Mouse (Mus musculus) WW6 (cell line): ENCODE measurements around the gene Pecam1.
A peak's percentile ranks its signal among the peaks of the same experiment; 100 is the strongest.
"Not testable (repeated sequence)": the region's sequence is repeated elsewhere in the genome, so short reads cannot be mapped to it uniquely, and the experiment has no call there.

Source experiments
- DNase-seq: peaks from one replicate; pipeline ENCODE4 v3.0.0-alpha.2; 2013; ENCODE audit warnings: low read depth, low spot score

Gene Pecam1

DNA sequence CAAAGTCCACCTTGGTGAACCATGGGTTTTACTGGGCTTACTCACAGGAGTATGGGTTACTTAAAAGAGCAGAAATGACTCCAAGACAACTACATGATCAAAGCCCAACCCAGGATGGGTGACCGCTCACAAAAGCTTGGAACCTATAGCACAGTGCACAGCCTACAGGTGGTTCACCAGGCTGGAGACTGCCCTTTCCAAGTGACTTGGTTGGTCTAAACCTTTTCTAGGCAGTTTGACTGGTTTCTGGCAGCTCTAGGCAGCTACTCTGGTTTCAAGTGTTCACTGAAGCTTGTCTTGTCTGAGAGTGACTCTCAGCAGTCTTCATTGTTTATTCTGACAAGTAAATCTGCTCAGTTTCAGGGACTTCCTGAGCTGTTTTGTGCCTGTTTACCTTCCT lies 20.8 kb downstream of the Pecam1 start:
- no peak for DNase-seq

GRCm38 (mm10) chr11:106728402-106729366 lies 21.7 kb downstream of the Pecam1 start:
- DNase-seq: no peak

DNA sequence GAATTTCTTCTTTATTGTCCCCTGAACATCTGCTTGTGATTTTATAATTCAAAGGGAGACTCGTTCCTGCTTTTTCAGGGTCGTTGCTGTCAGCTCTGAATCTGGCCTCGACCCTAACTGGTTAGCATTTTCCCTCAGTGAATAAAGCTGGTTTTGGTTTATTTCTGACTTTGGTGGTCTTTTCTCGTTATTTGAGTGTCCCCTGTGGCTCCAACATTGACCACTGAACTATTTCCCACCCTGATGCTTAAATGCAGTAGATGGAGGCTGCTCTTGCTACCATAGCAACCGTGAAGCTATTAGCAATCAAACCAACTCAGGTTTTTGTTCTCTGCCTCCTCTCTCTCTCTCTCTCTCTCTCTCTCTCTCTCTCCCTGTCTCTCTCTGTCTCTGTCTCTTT lies 22.5 kb downstream of the Pecam1 start:
- no peak for DNase-seq

DNA sequence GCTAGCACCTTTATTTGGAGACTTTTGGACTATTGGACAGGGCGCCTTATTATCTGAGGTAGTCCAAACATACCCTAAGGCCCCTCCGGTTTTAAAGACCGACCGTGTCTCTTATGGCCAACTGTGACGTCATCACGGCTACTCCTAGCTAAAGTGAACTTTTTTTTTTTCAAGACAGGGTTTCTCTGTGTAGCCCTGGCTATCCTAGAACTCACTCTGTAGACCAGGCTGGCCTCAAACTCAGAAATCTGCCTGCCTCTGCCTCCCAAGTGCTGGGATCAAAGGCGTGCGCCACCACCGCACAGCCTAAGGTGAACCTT lies 25.6 kb downstream of the Pecam1 start:
- DNase-seq: not testable (repeated sequence)

DNA sequence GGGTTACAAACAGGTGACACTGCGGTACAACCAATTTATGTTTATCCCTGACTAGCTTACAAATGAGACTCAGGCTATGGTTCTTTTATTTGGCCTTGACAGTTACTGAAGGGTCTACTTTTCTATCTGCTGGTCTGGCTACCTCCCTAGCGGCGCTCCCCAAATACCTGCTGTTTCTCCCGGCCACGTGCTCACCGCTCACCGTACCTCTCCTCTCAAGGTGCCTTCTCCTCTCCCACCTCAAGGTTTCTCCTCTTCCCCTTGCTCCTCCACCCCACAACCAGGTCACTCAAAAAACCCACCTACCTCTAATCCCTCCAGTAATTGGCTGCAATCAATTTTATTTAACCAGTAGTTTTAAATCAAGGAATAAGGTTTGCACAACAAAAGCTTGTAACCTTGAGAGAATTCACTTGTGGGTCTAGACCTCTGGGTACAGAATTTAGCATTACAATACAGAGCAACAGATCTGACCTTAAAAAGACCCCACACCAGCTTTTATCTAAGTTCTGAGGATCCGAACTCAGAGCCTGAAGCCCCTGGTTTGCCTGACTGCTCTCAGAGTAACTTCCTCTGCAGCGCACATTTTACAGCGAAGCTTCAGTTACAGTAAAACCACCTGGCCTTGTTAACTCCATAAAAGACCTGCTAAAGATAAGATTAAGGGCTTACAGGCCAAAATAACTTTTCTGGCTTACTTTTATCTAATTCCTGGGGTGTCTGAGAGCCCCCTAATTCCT lies 26.1 kb downstream of the Pecam1 start:
- peak; percentile 70 for DNase-seq

GRCm38 (mm10) chr11:106723611-106724125 lies 26.8 kb downstream of the Pecam1 start:
- no peak for DNase-seq

GRCm38 (mm10) chr11:106722831-106723361 lies 27.5 kb downstream of the Pecam1 start:
- no peak for DNase-seq

DNA sequence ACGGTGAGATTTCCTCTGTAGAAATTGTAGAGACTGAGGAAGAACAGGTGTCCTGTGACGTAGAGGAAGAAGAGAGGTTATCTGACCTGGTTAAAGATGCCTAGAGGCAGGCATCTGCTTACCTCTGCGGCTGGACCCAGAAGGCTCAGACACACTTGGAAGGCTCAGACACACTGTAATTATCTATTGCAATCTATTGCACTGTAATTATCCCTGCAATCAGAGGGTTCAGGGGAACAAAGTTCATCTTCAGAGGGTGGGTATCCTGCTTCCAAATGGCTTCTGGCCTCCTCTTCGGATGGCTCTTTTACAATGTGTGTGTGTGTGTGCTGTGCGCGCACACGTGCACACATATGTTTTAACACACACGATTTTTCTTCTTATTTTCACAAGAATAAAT lies 30.0 kb downstream of the Pecam1 start:
- no peak for DNase-seq

DNA sequence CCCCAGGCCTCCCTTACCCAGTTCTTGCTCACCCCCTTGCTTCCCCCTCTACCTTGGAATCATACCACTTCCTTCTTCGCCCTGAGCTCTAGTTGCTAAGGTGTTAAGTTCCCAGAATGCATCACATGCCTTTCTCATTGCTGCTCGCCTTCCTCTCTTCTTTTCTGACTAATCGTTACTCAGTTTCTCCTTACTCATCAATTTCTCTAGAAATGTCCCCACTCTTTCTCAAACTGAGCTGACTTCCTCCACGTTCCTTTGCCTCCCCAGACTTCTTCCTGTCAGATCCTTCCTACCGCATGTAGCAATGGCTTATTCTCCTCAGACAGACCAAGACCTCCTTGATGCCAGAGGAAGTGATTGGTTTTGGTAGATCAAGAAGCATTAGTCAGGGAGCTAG lies 33.9 kb downstream of the Pecam1 start:
- no peak for DNase-seq

GRCm38 (mm10) chr11:106715066-106715465 lies 35.4 kb downstream of the Pecam1 start:
- no peak for DNase-seq

DNA sequence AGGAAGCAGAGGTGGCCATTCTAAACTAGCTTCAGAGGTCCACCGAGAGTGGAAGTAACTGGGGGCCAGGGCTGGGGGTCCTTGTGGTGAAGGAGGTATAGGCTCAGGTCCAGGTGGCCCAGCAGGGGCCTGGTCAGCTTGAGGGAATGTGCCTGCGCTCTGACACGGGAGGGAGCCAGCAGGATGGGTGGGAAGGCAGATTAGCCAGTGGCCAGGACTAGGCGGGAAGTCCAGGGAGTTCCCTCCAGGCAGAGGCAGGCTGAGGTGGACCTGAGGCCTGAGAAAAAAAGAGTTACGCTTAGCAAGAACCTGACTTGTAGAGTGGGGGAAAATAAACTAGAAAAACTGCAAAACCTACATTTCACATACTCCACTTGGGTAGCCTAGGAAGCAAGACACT lies 39.6 kb downstream of the Pecam1 start:
- no peak for DNase-seq

DNA sequence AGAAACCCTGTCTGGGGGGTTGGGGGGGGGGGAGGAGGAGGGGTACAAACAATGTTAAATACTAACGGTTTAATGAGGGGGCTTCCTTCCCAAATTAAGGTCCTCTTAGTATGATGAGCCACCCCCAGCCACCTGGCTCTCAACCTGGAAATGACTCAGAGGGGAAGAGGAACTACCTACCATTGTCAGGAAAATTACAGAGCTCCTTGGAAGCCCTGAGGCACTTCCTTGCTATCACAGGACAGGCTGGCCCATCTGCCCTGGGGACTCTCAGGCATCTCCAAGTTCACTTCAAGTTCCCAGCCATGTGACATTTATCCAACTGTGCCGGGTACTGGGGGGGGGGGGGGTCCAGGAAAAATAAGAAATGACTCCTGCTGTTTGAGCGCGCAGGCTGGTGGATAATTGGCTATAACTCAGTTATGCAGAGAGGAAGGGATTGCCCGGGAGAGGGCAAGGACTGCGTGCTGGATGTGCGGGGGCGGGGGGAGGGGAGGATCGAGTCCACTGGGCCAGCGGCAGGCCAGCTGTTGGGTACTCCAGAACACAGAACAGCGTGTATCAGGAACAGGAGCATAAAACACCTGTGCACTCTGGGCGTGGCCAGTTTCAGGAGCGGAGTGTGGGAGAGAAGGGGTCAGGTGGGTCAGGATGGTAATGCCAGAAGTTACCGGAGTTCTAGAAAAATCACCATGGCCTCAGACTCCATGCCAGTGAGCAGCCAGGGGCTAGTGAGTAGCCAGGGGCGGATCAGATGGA lies 41.0 kb downstream of the Pecam1 start:
- DNase-seq: no peak

DNA sequence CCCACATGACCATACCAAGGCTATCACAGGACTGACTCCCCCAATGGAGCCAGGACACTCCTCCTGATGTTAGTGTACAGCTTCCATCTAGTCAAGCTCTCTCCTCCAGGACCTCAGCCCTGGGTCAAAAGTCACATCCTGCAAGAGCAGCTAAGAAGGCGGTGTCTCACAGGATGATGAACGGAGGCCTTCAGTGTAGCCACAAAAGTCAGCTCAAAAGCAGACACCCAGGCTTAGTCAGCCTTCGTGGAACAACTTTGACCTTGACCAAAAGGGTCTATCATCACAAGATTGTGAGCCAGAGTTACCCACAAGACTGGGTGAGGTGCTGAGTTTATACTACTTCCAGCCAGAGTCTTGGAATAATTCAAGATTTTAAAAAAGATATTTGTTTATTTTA lies 42.6 kb downstream of the Pecam1 start:
- no peak for DNase-seq

DNA sequence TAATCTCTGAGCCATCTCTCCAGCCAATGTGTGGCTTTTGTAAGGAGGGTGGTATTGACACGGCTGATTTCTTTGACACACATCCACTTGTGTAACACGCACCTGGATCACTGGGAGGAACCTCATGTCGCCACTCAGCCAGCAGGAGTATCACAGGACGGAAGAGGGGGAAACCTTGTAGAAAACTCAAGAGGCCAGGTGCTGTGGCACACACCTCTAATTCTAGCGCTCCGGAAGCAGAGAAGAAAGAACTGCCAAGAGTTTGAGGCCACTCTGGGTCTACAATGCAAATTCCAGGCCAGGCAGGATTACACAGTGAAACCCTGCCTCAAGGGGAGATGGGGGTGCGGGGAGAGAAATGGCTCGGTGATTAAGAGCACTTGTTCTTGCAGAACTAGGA lies 43.3 kb downstream of the Pecam1 start:
- no peak for DNase-seq

DNA sequence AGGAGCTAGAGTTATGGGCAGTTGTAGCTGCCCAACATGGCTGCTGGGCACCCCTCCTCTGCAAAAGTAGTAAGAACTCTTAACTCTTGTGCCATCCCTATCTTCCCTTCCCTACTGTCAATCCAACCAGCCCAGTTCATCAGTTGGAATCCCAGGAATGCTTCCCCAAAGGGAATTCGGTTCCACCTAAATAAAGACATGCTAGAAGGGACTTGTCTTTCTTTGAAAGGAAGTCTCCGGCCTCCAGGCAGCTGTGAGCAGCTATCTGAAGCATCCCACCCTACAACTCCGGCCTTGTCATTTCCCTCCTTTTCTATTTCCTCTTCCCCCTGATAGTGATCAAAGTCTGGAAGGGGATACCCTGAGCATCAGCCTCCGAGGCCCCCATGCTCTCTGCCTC lies 44.2 kb downstream of the Pecam1 start:
- no peak for DNase-seq

- DNase-seq: no peak
Measured at GRCm38 (mm10) chr11:106704399-106705111, 45.9 kb downstream of the Pecam1 start.

- no peak for DNase-seq
Measured at GRCm38 (mm10) chr11:106703931-106704330, 46.5 kb downstream of the Pecam1 start.

DNA sequence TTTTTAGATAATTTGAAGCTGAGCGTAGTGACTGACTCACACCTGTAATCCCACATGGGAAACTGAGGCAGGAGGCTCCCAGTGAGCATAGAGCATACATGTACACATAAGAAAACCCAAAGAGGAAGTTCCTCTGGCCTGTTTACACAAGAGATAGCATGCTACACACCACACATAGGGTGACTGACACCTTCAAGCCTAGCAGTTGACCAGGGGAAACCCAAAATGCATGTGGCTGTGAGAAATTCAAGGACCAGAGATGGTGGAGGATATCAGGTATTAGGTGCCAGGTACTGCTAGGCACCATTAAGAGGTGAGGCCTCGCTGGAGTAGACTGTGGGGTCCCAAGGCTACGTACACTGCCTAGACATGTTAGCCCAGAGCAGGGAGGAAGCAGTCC lies 47.8 kb downstream of the Pecam1 start:
- no peak for DNase-seq

DNA sequence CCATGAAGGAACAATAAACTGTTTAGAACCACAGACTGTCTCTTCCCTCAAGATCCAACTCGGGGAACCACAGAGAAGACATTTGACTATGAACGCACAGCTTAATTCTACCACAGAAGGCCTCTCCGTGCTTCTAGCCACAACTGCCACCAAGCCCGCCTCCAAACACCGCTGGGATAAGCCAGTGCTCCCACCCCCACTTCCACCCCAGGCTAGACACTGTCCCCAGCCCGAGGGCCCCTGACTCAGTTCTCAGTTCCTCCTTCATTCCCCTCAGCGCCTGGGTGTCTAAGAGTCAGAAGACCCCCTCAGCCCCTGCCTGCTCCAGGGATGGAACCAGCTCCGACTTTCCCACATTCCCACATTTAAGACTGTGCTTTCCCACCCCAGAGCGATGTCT lies 48.8 kb downstream of the Pecam1 start:
- DNase-seq: no peak

GRCm38 (mm10) chr11:106699083-106699482 lies 51.3 kb downstream of the Pecam1 start:
- DNase-seq: no peak

DNA sequence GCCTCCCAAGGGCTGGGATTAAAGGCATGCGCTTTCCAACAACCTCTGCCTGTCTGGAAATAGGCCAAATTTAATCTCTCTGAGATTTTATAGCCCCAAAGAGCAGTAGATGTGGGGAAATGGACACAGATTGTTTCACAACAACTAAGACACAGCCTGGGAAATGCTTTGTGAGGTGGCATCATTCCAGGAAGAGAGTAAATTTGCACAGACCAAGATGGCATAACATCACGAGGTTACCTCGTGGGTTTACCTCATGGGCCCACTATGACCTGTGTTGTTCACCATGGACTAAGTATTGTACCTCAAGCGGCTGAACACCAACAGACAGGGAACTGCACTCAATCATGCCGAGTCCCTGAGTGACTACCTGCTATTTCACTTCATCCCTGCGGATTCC lies 52.1 kb downstream of the Pecam1 start:
- DNase-seq: no peak
